Mouse (Mus musculus): ENCODE results near the gene Tgif2. TPM values are rescaled to one million over a fixed set of nuclear protein-coding genes. Genes with fewer than 3 reads are reported as not detected.

The Tgif2 gene
- polyA plus RNA-seq, 1 experiment, result 5.1 TPM

GRCm38 (mm10) chr2:156857385-156857791 is 17.6 kb downstream of the Tgif2 start:
- Histone ChIP-seq H3K9me3 (no peaks in the 10 kb centered on the region), H3K4me3 (replicated peaks) (peak overlapping the region; percentile 11), H3K36me3 (replicated peaks; ENCODE audit: low read length) (peaks cover 38% of the 10 kb centered on the region), H3K4me1 (peaks cover 23% of the 10 kb centered on the region), H3K27me3 (replicated peaks) (no peaks in the 10 kb centered on the region)
- TF ChIP-seq FLI1 (IDR thresholded peaks at IDR 0.05; ENCODE audit: low read length) (no peak), GATA1 (IDR thresholded peaks at IDR 0.05; ENCODE audit: borderline replicate concordance, low read length) (no peak)

GRCm38 (mm10) chr2:156857835-156858234 is 18.0 kb downstream of the Tgif2 start, which contains the start of gene 4930518I15Rik:
Gene 4930518I15Rik, minus strand, starts transcription at chr2:156857946.
- Histone ChIP-seq H3K4me3 (replicated peaks) (peak within 1 kb of the TSS; percentile 11), H3K4me1 (peaks cover 23% of the 10 kb centered on the region), H3K27me3 (replicated peaks) (no peaks in the 10 kb centered on the region), H3K36me3 (replicated peaks; ENCODE audit: low read length) (peaks cover 33% of the 10 kb centered on the region), H3K9me3 (no peaks in the 10 kb centered on the region)
- TF ChIP-seq GATA1 (IDR thresholded peaks at IDR 0.05; ENCODE audit: borderline replicate concordance, low read length) (no peak), FLI1 (IDR thresholded peaks at IDR 0.05; ENCODE audit: low read length) (no peak)

GRCm38 (mm10) chr2:156858671-156859070 is 18.9 kb downstream of the Tgif2 start:
- Histone ChIP-seq H3K9me3 (no peaks in the 10 kb centered on the region), H3K4me1 (peaks cover 23% of the 10 kb centered on the region), H3K4me3 (replicated peaks) (no peak overlapping the region), H3K27me3 (replicated peaks) (no peaks in the 10 kb centered on the region), H3K36me3 (replicated peaks; ENCODE audit: low read length) (peaks cover 31% of the 10 kb centered on the region)
- no peak for TF ChIP-seq GATA1 (IDR thresholded peaks at IDR 0.05; ENCODE audit: borderline replicate concordance, low read length)
- no peak for TF ChIP-seq FLI1 (IDR thresholded peaks at IDR 0.05; ENCODE audit: low read length)

- Histone ChIP-seq H3K27me3 (replicated peaks) (no peaks in the 10 kb centered on the region), H3K36me3 (replicated peaks; ENCODE audit: low read length) (peaks cover 43% of the 10 kb centered on the region)
- TF ChIP-seq GATA1 (IDR thresholded peaks at IDR 0.05; ENCODE audit: borderline replicate concordance, low read length) (no peak), FLI1 (IDR thresholded peaks at IDR 0.05; ENCODE audit: low read length) (no peak)
Observed at GRCm38 (mm10) chr2:156862041-156862717, 22.4 kb downstream of the Tgif2 start.

GRCm38 (mm10) chr2:156862772-156863486 is 23.1 kb downstream of the Tgif2 start, which contains the start of gene Rab5if:
Gene Rab5if, plus strand, starts transcription at chr2:156863128.
- peaks cover 44% of the 10 kb centered on the region for H3K36me3 ChIP-seq (replicated peaks; ENCODE audit: low read length)
- TF ChIP-seq GATA1 (IDR thresholded peaks at IDR 0.05; ENCODE audit: borderline replicate concordance, low read length), result no peak
- TF ChIP-seq FLI1 (IDR thresholded peaks at IDR 0.05; ENCODE audit: low read length), result peak; percentile 51; the same call in 1 of the 2 replicates
- no peaks in the 10 kb centered on the region for H3K9me3 ChIP-seq
- peak within 1 kb of the TSS; percentile 97 for H3K4me3 ChIP-seq (replicated peaks)
- H3K27me3 ChIP-seq (replicated peaks), result no peaks in the 10 kb centered on the region
- peaks cover 54% of the 10 kb centered on the region for H3K4me1 ChIP-seq

More at GRCm38 (mm10) chr2:156862041-156862717, 22.4 kb downstream of the Tgif2 start:
- H3K4me1 ChIP-seq, result peaks cover 47% of the 10 kb centered on the region
- no peaks in the 10 kb centered on the region for H3K9me3 ChIP-seq
- peak overlapping the region; percentile 97 for H3K4me3 ChIP-seq (replicated peaks)

GRCm38 (mm10) chr2:156863487-156864160 is 23.8 kb downstream of the Tgif2 start:
- H3K4me3 ChIP-seq (replicated peaks), result peak overlapping the region; percentile 97
- H3K4me1 ChIP-seq, result peaks cover 61% of the 10 kb centered on the region
- no peaks in the 10 kb centered on the region for H3K9me3 ChIP-seq
- TF ChIP-seq GATA1 (IDR thresholded peaks at IDR 0.05; ENCODE audit: borderline replicate concordance, low read length) (no peak), FLI1 (IDR thresholded peaks at IDR 0.05; ENCODE audit: low read length) (0 out of 2 replicates have a peak, but pooled peaks have one; percentile 26)
- no peaks in the 10 kb centered on the region for H3K27me3 ChIP-seq (replicated peaks)
- H3K36me3 ChIP-seq (replicated peaks; ENCODE audit: low read length), result peaks cover 44% of the 10 kb centered on the region

- Histone ChIP-seq H3K4me1 (peaks cover 70% of the 10 kb centered on the region), H3K9me3 (no peaks in the 10 kb centered on the region), H3K36me3 (replicated peaks; ENCODE audit: low read length) (peaks cover 48% of the 10 kb centered on the region), H3K27me3 (replicated peaks) (no peaks in the 10 kb centered on the region), H3K4me3 (replicated peaks) (peak overlapping the region; percentile 97)
- no peak for TF ChIP-seq FLI1 (IDR thresholded peaks at IDR 0.05; ENCODE audit: low read length)
- no peak for TF ChIP-seq GATA1 (IDR thresholded peaks at IDR 0.05; ENCODE audit: borderline replicate concordance, low read length)
Observed at GRCm38 (mm10) chr2:156864481-156864880, 24.7 kb downstream of the Tgif2 start.

- H3K4me1 ChIP-seq, result peaks cover 98% of the 10 kb centered on the region
- H3K27me3 ChIP-seq (replicated peaks), result no peaks in the 10 kb centered on the region
- H3K4me3 ChIP-seq (replicated peaks), result no peak overlapping the region
- no peak for TF ChIP-seq GATA1 (IDR thresholded peaks at IDR 0.05; ENCODE audit: borderline replicate concordance, low read length)
- TF ChIP-seq FLI1 (IDR thresholded peaks at IDR 0.05; ENCODE audit: low read length), result no peak
- H3K9me3 ChIP-seq, result no peaks in the 10 kb centered on the region
- H3K36me3 ChIP-seq (replicated peaks; ENCODE audit: low read length), result peaks cover 93% of the 10 kb centered on the region
Observed at GRCm38 (mm10) chr2:156868994-156869393, 29.2 kb downstream of the Tgif2 start.

- TF ChIP-seq GATA1 (IDR thresholded peaks at IDR 0.05; ENCODE audit: borderline replicate concordance, low read length) (no peak), FLI1 (IDR thresholded peaks at IDR 0.05; ENCODE audit: low read length) (no peak)
- Histone ChIP-seq H3K36me3 (replicated peaks; ENCODE audit: low read length) (peaks cover 98% of the 10 kb centered on the region), H3K27me3 (replicated peaks) (no peaks in the 10 kb centered on the region), H3K4me3 (replicated peaks) (no peak overlapping the region), H3K4me1 (peaks cover 98% of the 10 kb centered on the region), H3K9me3 (no peaks in the 10 kb centered on the region)
Observed at GRCm38 (mm10) chr2:156869554-156869953, 29.7 kb downstream of the Tgif2 start.
